Mouse (Mus musculus) bone marrow macrophage, adult 2 months (primary cell): ENCODE results near the gene Crb3. TPM values are rescaled to one million over a fixed set of nuclear protein-coding genes. Genes with fewer than 3 reads are reported as not detected.

Source experiments
- H3K27ac ChIP-seq: 2 replicates; pipeline ENCODE4 v1.5.1; 2012; ENCODE audit warnings: low read depth, low read length; ENCODE audit not compliant: insufficient read depth
- H3K4me1 ChIP-seq: 2 replicates; pipeline ENCODE4 v1.6.1; 2012; ENCODE audit warnings: low read length; ENCODE audit not compliant: control insufficient read depth, insufficient read depth
- H3K4me3 ChIP-seq: 2 replicates; pipeline ENCODE4 v1.5.1; 2012; ENCODE audit warnings: mild to moderate bottlenecking, low read length, moderate library complexity; ENCODE audit not compliant: insufficient read depth
- CTCF ChIP-seq: IDR thresholded peaks from 2 replicates; pipeline ENCODE4 v1.5.1; 2012; ENCODE audit warnings: low read depth, mild to moderate bottlenecking, low read length, moderate library complexity
- POLR2A ChIP-seq: IDR thresholded peaks from 2 replicates; pipeline ENCODE4 v1.6.1; 2012; ENCODE audit warnings: mild to moderate bottlenecking, low read depth, low read length, borderline replicate concordance
- polyA plus RNA-seq: library from polyadenylated mRNA; stranded (reverse); fragments of >200 nt; gene quantifications from 2 replicates; pipeline ENCODE4 v1.2.4, GENCODE M21; 2012; ENCODE audit not compliant: missing spikeins, insufficient read depth, insufficient read length

Crb3 gene
- polyA plus RNA-seq, result not detected in 2 replicates

- TF ChIP-seq CTCF (no peak), POLR2A (no peak)
- Histone ChIP-seq H3K4me1 (peaks cover 7% of the 10 kb centered on the region), H3K27ac (no peak within 1 kb of the TSS), H3K4me3 (peak within 1 kb of the TSS; percentile 65)
These were observed at the start of gene Crb3 for GRCm38 (mm10) chr17:57058891-57059485. TSS of gene Crb3 (plus strand) at chr17:57059105.

GRCm38 (mm10) chr17:57010911-57011235 lies 48.0 kb upstream of the Crb3 start:
- peaks cover 10% of the 10 kb centered on the region for H3K4me1 ChIP-seq

GRCm38 (mm10) chr17:57011236-57012141 lies 47.4 kb upstream of the Crb3 start, which contains the start of the genes Gtf2f1 and Gm17949:
TSS of gene Gtf2f1 (minus strand) at chr17:57011288.
TSS of gene Gm17949 (plus strand) at chr17:57011469.
- Histone ChIP-seq H3K4me3 (peak within 1 kb of the TSS; percentile 82), H3K27ac (peak within 1 kb of the TSS; percentile 66), H3K4me1 (peaks cover 13% of the 10 kb centered on the region)
- TF ChIP-seq POLR2A (0 out of 2 replicates have a peak, but pooled peaks have one; percentile 70), CTCF (no peak)

More at GRCm38 (mm10) chr17:57010911-57011235, 48.0 kb upstream of the Crb3 start:
- H3K27ac ChIP-seq, result peak overlapping the region; percentile 66
- TF ChIP-seq POLR2A, result no peak
- no peak for TF ChIP-seq CTCF
- H3K4me3 ChIP-seq, result peak overlapping the region; percentile 79

- Histone ChIP-seq H3K4me3 (peak overlapping the region; percentile 82), H3K4me1 (peaks cover 15% of the 10 kb centered on the region), H3K27ac (no peak overlapping the region)
- no peak for TF ChIP-seq CTCF
- no peak for TF ChIP-seq POLR2A
These were observed 46.6 kb upstream of the Crb3 start for GRCm38 (mm10) chr17:57012245-57012795.

GRCm38 (mm10) chr17:57019693-57020092 lies 39.2 kb upstream of the Crb3 start:
- TF ChIP-seq CTCF (no peak), POLR2A (no peak)
- Histone ChIP-seq H3K4me3 (no peak overlapping the region), H3K27ac (no peak overlapping the region), H3K4me1 (peaks cover 10% of the 10 kb centered on the region; the same call in 1 of the 2 replicates)

GRCm38 (mm10) chr17:57020960-57021359 lies 37.9 kb upstream of the Crb3 start:
- Histone ChIP-seq H3K27ac (no peak overlapping the region), H3K4me1 (peaks cover 10% of the 10 kb centered on the region; the same call in 1 of the 2 replicates), H3K4me3 (no peak overlapping the region)
- no peak for TF ChIP-seq CTCF

- TF ChIP-seq CTCF (no peak), POLR2A (no peak)
- H3K4me1 ChIP-seq, result peaks cover 9% of the 10 kb centered on the region
- no peak overlapping the region for H3K4me3 ChIP-seq
- H3K27ac ChIP-seq, result no peak overlapping the region
These were observed 31.4 kb upstream of the Crb3 start for GRCm38 (mm10) chr17:57027471-57027870.

- no peak for TF ChIP-seq CTCF
- no peak for TF ChIP-seq POLR2A
- Histone ChIP-seq H3K4me3 (peak overlapping the region; percentile 86), H3K27ac (no peak overlapping the region), H3K4me1 (peaks cover 14% of the 10 kb centered on the region)
These were observed 29.2 kb upstream of the Crb3 start for GRCm38 (mm10) chr17:57029691-57030090.

- Histone ChIP-seq H3K4me3 (peak within 1 kb of the TSS; percentile 86), H3K27ac (peak within 1 kb of the TSS; percentile 81), H3K4me1 (peaks cover 14% of the 10 kb centered on the region)
- TF ChIP-seq CTCF (no peak), POLR2A (no peak)
These were observed 27.8 kb upstream of the Crb3 start, which contains the start of gene Khsrp for GRCm38 (mm10) chr17:57030931-57031660. TSS of gene Khsrp (minus strand) at chr17:57031522.
